Mouse (Mus musculus): ENCODE results near the gene Pdia4. TPM values are rescaled to one million over a fixed set of nuclear protein-coding genes. Genes with fewer than 3 reads are reported as not detected.
"Not testable (repeated sequence)": the region's sequence is repeated elsewhere in the genome, so short reads cannot be mapped to it uniquely, and the experiment has no call there.

The Pdia4 gene
- total RNA-seq, 2 experiments from 2014 or later = 161 to 557 TPM

GRCm38 (mm10) chr6:47769861-47770260 is 43.4 kb downstream of the Pdia4 start:
- ATAC-seq (replicated peaks; ENCODE audit: poor library complexity, severe bottlenecking) = not testable (repeated sequence)

DNA sequence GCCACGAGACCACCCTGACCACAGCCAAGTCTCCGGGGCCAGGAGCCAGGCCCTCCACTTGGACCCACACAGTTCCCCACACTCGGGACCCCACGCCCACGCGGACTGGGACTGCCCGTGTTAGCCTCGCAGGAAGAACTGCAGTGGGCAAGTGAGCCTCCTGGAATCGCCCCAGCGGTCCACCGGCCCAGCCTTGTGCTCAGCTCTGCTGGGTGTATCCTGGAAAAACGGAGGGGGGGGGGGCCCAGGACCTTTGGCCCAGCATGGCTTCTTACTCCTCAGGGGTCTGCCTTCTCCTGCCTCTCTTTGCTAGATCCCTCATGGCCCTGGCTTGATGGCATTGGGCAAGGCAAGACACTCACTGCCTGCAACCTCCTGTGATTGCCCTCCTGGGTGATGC is 44.7 kb downstream of the Pdia4 start:
- ATAC-seq (replicated peaks; ENCODE audit: poor library complexity, severe bottlenecking) = not testable (repeated sequence)

- ATAC-seq (replicated peaks; ENCODE audit: poor library complexity, severe bottlenecking) = peak; percentile 35
Measured at GRCm38 (mm10) chr6:47767355-47767754, 45.9 kb downstream of the Pdia4 start.

GRCm38 (mm10) chr6:47762686-47763085 is 50.5 kb downstream of the Pdia4 start:
- not testable (repeated sequence) for ATAC-seq (replicated peaks; ENCODE audit: poor library complexity, severe bottlenecking)

DNA sequence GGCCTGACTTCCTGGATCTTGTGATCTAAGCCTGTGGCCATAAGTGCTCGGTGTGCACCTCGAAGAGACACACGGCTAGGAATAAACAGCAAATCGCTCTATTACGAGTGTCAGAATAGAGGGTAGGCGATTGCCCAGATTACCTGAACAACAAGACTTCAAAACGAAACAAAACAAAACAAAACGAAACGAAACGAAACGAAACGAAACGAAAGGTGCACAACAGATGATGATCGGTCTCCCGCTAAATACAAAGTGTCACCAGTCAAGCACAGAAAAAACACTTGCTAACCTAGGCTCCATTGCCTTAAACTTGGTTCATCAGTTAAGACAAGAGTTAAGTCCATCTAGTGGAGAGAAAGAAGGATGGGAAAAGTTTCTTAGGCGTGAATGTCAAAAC is 53.8 kb downstream of the Pdia4 start:
- not testable (repeated sequence) for ATAC-seq (replicated peaks; ENCODE audit: poor library complexity, severe bottlenecking)

DNA sequence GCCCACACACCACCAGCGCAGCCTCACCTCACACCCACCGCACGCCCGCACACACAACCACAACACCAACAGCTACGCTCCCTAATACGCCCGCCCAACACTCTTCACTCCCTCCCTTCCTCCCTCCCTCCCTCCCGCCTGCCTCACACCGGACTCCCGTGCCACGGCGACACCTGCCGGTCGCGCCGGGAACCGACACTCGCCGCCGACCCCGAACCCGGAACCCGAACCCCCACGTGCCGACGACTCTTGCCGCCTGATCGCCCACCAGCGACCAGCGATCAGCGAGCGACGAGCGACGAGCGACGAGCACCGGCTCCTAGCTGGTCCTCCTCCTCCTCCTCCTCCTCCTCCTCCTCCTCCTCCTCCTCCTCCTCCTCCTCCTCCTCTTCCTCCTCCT is 55.4 kb downstream of the Pdia4 start:
- not testable (repeated sequence) for ATAC-seq (replicated peaks; ENCODE audit: poor library complexity, severe bottlenecking)

- peak; percentile 40; the same call in 1 of the 2 replicates for ATAC-seq (replicated peaks; ENCODE audit: poor library complexity, severe bottlenecking)
Measured at GRCm38 (mm10) chr6:47757429-47757828, 55.8 kb downstream of the Pdia4 start.

GRCm38 (mm10) chr6:47753144-47753543 is 60.1 kb downstream of the Pdia4 start:
- ATAC-seq (replicated peaks; ENCODE audit: poor library complexity, severe bottlenecking) = not testable (repeated sequence)

DNA sequence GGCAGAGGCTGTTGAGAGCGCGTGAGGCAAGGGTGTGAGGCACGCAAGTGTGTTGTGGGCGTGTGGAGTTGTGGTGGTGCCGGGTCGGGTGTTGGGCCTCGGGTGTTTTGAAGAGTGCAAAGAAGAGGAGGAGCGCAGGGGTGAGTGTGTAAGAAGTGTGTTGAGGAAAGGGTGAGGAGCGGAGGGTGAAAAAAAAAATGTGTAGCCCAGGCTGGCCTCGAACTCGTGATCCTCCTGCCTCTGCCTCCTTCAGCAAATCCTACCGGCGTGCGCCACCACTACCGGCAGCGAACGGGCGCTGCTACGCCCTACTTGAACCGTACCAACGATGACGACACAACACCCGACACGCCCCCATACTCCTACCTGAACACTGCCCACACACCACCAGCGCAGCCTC is 64.9 kb downstream of the Pdia4 start:
- ATAC-seq (replicated peaks; ENCODE audit: poor library complexity, severe bottlenecking) = not testable (repeated sequence)

GRCm38 (mm10) chr6:47747886-47748285 is 65.3 kb downstream of the Pdia4 start:
- not testable (repeated sequence) for ATAC-seq (replicated peaks; ENCODE audit: poor library complexity, severe bottlenecking)

Other genes with a start within 250 kb of the Pdia4 start
- gene Ezh2, start 218.1 kb downstream of the Pdia4 start, total RNA-seq (2014; fragmentation: Nextera tagmentation) = 179 and 238 TPM in 2 replicates
- gene Ezh2, start 218.1 kb downstream of the Pdia4 start, total RNA-seq (2017) = 121 and 148 TPM in 2 replicates
- 0.13 and 11.2 TPM in 2 replicates for gene Zfp786, start 17.4 kb upstream of the Pdia4 start, total RNA-seq (2014; fragmentation: Nextera tagmentation)
- gene Zfp786, start 17.4 kb upstream of the Pdia4 start, total RNA-seq (2017) = 2.0 and 5.1 TPM in 2 replicates
- 27.9 TPM in 2 replicates for gene Zfp398, start 22.2 kb upstream of the Pdia4 start, total RNA-seq (2014; fragmentation: Nextera tagmentation)
- gene Zfp398, start 22.2 kb upstream of the Pdia4 start, total RNA-seq (2017) = 16.0 and 16.8 TPM in 2 replicates
- gene Zfp282, start 63.8 kb upstream of the Pdia4 start, total RNA-seq (2014; fragmentation: Nextera tagmentation) = 10.0 and 11.3 TPM in 2 replicates
- 12.0 and 14.2 TPM in 2 replicates for gene Zfp282, start 63.8 kb upstream of the Pdia4 start, total RNA-seq (2017)
- 8.3 and 13.9 TPM in 2 replicates for gene Zfp212, start 107.0 kb upstream of the Pdia4 start, total RNA-seq (2014; fragmentation: Nextera tagmentation)
- gene Zfp212, start 107.0 kb upstream of the Pdia4 start, total RNA-seq (2017) = 7.3 and 11.5 TPM in 2 replicates
- gene Zfp956, start 140.0 kb upstream of the Pdia4 start, total RNA-seq (2014; fragmentation: Nextera tagmentation) = 5.8 and 8.1 TPM in 2 replicates
- 7.5 and 7.8 TPM in 2 replicates for gene Zfp956, start 140.0 kb upstream of the Pdia4 start, total RNA-seq (2017)
- 22.2 and 22.8 TPM in 2 replicates for gene Zfp777, start 235.5 kb upstream of the Pdia4 start, total RNA-seq (2014; fragmentation: Nextera tagmentation)
- 37.6 and 40.1 TPM in 2 replicates for gene Zfp777, start 235.5 kb upstream of the Pdia4 start, total RNA-seq (2017)